Mouse (Mus musculus): ENCODE data around the gene Uap1l1. TPM values are rescaled to one million over a fixed set of nuclear protein-coding genes. Genes with fewer than 3 reads are reported as not detected.

The Uap1l1 gene
- total RNA-seq, 2 experiments from 2014 or later: 4.5 to 6.0 TPM

DNA sequence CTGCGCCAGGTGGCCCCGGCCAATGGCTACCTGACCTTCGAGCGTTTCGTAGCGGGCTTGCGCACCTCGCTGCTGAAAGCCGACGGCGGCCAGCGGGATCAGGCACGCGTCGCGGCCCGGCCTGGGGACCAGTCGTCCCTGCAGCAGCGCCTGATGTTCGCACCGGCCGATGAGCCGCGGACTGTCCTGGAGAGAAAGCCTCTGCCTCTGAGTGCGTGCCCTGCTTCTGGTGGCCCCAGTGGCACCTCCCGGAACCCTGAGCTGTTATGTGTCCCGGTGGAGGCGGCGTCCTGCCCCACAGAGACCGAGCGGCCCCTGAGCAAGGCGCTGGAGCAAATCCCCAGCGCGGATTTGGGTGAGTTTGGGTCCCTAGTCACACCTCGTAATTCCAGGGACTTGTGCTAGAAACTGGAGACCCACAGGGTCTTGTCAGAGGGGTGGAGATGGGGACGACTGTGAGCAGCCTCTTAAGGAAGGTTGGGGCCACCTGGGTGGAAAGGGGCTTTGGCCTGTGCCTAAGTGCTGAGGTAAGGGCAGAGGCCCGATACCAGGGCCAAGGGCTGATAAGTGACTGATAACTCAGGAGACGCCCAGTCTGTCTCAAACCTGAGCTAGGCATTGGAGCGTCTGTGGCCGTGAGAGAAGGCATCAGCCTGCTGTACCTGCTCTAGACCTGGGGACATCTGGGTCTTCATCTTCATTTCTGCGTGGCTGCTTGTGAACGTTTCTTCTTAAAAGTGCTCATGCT is 7.3 kb upstream of the Uap1l1 start:
- no peak for DNase-seq
- intact Hi-C loops (cut with DNase I): no loop called here

GRCm38 (mm10) chr2:25371764-25372643 is 6.5 kb upstream of the Uap1l1 start, which contains the start of gene Sapcd2:
TSS of gene Sapcd2 (plus strand) at chr2:25372321.
- peak; percentile 81 to 84 for DNase-seq
- intact Hi-C loops (cut with DNase I): no loop called here

- intact Hi-C loops (cut with DNase I): loop anchor here (5.0 kb wide), 1 partner anchor 32 kb away; no protein-coding TSS in a partner anchor
Measured at GRCm38 (mm10) chr2:25369996-25370395, 4.5 kb upstream of the Uap1l1 start.

DNA sequence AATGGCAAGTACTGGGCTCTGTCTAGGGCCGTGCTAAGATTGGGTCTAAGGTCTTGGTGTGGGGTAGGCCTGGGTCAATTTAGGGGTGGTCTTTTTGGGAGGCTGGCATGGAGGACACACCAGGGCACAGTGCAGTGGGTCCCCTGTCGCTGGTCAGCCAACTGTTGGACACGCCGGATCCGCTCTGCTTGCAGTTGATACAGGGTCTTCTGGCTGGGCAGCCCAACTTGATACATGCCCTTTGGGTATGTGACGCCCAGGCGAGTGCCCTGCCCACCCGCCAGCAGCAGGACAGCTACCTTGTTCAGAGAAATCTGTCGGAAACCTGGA is 756 bp downstream of the Uap1l1 start:
- intact Hi-C loops (cut with DNase I): loop anchor here (5.0 kb wide), 1 partner anchor 38 kb away; no protein-coding TSS in a partner anchor
- no peak for DNase-seq

More at GRCm38 (mm10) chr2:25369996-25370395, 4.5 kb upstream of the Uap1l1 start:
- no peak for DNase-seq

DNA sequence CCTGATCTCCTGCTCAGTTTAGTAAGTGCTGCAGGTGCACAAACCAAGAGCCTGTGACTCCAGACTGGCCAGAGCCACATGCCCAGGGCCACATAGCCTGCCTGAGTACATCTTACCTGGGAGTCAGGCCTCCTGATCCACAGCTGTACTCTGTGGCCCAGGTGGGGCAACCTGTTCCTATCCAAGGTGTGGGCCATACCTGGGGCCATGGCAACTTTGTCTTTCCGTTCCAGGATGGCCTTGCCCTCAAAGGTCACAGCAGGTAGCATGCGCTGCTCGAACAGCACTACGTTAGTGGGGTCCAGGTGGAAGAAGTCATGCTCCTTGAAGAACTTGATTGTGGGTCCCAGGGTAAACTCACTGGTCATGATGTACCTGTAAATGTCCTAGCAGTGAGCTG is 1.2 kb downstream of the Uap1l1 start:
- intact Hi-C loops (cut with DNase I): no loop called here
- no peak for DNase-seq

DNA sequence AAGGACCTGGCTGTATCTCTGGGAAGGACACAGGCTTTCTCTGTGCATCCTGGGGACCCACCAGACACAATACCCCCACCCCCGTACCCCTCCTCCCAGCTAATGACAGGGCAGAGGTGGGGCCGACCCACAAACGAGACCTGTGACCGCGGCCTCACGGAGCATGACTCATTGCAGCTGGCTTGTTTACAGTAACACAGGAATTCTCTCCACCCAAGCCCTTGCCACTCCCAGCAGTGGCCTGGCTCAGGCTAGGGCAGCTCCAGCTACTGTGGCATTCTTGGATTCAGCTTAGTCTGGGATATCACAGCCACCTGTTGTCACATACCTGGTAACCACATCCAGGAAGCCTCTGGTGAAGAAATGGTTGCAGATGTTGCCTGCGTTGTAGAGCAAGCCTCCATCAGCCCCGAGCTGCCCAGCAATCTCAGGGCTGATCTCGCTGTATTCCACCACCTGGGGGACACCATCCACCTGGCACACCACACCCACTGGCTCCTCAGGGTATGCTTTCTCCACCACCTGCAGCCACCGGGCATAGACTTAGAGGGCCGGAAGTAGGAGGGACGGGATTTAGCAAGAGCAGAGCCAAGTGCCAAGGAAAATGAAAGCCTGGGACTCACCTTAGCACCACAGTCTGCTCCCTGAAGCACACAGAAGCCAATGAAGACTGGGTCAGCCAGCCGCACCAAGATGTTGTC is 1.9 kb downstream of the Uap1l1 start:
- intact Hi-C loops (cut with DNase I): no loop called here
- DNase-seq: no peak

DNA sequence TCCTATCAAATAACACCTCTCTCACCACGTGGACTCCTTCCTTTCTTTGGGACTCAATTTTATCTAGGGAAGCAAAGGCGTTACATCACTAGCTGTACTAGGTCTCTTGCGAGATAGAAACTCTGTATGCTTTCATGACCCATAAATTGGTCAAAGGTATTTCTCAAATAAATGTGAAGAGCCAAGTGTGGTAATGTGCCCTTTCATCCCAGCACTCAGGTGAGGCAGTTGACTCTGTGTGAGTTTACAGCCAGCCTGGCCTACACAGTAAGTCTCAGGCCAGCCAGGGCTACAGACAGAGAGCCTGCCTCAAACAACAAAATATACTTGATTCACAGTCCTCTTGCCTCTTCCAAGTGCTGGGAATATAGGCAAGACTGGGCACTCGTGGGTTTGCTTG is 5.6 kb downstream of the Uap1l1 start:
- DNase-seq: no peak
- intact Hi-C loops (cut with DNase I): no loop called here

DNA sequence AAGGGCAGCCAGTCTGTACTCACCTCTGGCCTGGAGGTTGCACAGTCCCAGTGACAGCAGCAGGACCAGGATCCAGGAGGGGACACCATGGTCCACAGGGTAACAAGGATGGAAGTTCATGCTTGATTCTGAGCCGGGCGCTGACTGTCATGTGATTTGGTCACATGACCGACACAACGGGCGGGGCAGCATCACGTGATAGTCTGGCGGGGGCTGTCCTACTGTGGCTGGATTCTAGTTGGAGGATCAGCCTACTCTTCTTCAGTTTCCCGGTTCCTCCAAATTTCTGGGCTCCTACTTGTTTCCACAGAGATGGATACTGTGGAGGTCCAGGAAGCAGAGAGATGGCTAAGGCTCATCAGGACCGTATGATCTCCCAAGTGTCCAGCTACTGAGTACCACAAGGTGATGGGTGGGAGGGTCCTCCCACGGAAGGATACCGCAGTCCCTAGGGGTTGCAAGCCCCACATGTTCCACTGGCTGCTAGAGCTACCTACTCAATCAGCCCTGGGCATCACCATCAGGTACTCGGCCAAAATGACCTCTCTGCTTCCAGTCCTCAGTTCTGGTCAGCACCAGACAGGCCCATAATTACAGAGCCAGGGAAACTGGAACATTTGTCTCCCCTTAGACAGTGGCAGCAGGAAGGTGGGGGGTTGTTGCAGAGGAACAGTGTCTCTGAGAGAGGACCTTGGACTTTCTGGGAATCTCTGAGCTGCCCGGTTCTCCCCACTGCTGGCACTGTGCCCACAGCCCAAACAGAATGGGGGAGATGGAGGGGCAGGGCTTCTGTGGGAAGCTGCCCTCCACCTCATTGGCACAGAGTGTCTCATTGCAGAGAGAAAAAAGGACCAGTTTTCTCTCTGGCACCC is 9.0 kb downstream of the Uap1l1 start, which contains the start of gene Dpp7:
Gene Dpp7, minus strand, starts transcription at position 152 of the 872 bp plus-strand sequence.
- intact Hi-C loops (cut with DNase I): no loop called here
- peak; percentile 58 to 72 for DNase-seq

- intact Hi-C loops (cut with DNase I): no loop called here
Measured at GRCm38 (mm10) chr2:25355419-25356066, 9.9 kb downstream of the Uap1l1 start.

DNA sequence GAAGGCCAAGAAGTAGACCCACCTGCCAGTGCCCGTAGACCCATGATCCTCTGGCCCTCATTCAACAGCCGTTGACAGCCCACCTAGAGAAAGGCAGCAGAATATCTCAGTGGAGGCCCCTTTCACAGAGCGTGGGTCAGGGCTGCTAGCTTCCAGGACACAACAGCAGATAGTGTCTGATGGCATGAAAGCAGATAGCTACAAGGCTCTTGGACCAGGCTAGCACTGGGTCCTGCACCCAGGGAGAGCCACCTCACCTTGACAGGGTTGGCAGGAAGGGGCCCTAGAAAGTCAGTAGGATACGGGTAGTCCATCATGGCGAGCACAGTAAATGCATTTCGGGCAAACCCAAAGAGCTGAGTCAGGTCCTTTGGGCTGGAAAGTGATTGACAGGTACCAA is 11.3 kb downstream of the Uap1l1 start:
- intact Hi-C loops (cut with DNase I): no loop called here
- DNase-seq: no peak

More at GRCm38 (mm10) chr2:25355419-25356066, 9.9 kb downstream of the Uap1l1 start:
- no peak for DNase-seq

- intact Hi-C loops (cut with DNase I): no loop called here
- no peak for DNase-seq
Measured at GRCm38 (mm10) chr2:25350701-25351100, 14.8 kb downstream of the Uap1l1 start.

GRCm38 (mm10) chr2:25349499-25349898 is 16.0 kb downstream of the Uap1l1 start:
- DNase-seq: no peak
- intact Hi-C loops (cut with DNase I): no loop called here

DNA sequence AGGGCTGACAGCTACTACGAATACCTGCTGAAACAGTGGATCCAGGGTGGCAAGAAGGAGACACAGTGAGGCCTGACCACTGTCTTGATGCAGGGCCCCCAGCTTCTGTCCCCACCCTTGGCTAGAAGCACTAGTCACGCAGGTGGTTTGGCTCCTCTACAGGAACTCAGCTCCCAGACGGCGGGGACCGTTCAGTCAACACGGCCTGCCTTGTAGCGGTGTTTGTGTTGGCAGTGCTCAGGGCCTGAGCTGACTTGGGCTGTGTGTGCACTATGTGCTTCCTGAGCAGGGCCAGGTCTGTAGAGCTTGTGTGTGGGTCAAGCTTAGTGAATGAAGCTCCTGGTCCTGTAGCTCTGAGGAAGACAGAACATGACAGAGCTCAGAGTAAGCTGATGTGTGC is 17.3 kb downstream of the Uap1l1 start:
- intact Hi-C loops (cut with DNase I): no loop called here

DNA sequence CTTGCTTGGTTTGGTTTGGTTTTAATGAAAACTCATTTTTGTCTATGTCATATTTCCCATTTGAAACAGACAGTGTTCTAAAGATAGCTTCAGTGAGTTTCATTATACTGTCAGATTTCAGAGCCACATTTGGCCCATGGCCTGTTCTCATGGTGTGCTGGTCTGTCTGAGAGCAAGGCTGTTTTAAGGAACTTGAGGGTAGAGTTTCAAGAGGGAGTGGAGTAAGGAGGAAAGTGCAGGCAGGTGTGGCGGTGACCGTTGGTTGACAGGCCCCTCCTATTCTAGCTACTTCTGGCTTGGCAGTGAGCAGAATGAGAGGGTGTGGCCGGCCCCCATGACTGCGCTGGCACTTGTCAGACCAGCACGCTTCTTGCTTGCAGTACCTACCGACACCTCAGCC is 27.2 kb downstream of the Uap1l1 start:
- no peak for DNase-seq
- intact Hi-C loops (cut with DNase I): no loop called here

More for the DNA sequence above, 17.3 kb downstream of the Uap1l1 start:
- DNase-seq: no peak

DNA sequence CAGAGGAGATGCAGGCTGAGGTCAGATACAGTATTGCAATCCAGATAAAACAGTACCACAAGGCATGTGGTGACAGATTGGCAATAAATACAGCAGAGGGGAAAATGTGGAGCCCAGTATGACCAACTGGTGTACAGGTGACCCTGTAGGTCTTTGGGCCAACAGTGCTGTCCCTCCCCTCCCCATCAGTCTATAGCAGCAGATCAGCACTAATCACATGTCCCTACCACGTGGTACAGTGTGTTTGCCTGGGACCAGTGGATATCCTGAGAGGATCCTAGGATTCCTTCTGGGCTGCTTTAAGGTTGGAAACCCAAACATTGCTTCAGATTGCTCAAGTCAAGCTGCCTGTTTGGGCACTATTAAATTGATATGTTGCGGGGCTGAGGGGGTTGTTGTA is 31.9 kb downstream of the Uap1l1 start:
- intact Hi-C loops (cut with DNase I): loop anchor here (5.0 kb wide), 2 partner anchors 56 to 136 kb away; partner anchors contain the start of gene Tor4a
- no peak for DNase-seq

DNA sequence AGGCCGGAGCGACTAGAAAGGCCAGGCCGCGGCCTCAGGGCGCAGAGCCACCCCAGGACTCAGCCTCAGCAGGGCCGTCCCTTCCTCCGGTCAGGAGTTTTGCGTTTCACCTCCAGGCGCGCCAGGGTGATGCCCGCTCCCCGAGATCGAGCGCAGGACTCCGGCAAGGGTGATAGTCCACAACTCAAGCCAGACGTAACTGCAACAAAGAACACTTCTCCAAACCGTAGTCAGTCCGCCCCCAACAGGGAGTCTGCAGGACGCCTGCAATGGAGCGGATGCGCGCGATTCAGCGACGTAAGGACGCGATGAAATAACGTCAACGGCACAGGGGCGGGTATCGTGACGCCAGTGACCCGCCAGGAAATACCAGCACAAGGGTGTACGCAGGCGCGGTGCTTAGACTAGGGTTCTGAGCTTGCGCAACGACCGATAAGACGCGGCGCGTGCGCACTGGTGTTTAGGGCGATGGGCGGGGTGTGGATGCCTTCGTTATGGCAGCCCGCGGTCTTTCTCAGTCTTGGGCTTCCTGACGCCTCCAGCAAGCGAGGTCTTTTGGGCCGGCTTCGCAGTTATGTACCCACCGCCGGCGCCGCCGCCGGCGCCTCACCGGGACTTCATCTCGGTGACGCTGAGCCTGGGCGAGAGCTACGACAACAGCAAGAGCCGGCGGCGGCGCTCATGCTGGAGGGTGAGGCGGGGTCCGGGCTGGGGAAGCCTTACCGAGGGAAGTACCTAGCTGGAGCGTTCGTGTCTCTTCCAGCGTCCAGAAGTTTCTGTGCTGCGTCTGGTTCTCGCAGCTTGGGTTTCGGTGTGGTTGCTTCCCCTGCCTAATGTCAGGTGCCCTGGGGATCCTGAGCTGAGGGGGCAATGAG is 33.0 kb downstream of the Uap1l1 start, which contains the start of gene Man1b1:
Gene Man1b1, plus strand, starts transcription at position 53 of the 875 bp plus-strand sequence.
- intact Hi-C loops (cut with DNase I): loop anchor here (5.0 kb wide), 2 partner anchors 55 to 135 kb away; partner anchors contain the start of gene Tor4a
- peak; percentile 99 for DNase-seq

DNA sequence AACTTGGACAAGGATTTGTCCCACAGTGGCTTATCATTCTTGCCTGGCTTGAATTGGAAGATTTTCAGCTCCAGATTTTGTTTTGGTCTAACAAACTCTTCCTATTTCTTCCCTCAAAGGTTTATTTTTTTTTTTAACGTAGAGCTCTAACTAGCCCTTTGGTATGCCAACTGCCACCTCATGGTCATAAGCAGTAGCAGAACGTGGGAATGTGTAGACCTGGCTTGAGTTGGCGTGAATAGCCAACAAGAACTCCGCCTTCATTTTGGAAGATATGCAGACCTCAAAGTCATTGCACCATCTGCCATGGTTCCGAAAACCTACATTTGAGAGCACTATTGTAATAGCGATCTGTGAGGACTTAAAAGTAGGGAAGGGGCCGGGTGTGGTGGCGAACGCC is 34.0 kb downstream of the Uap1l1 start:
- no peak for DNase-seq
- intact Hi-C loops (cut with DNase I): loop anchor here (5.0 kb wide), 2 partner anchors 54 to 134 kb away; partner anchors contain the start of gene Tor4a

- peak in 1 of 2 experiments; percentile 40 for DNase-seq
- intact Hi-C loops (cut with DNase I): no loop called here
Measured at GRCm38 (mm10) chr2:25328440-25328839, 37.0 kb downstream of the Uap1l1 start.

All from heart, postnatal 14 days (tissue).